Mouse (Mus musculus): ENCODE results near the gene Cd47.

- TF ChIP-seq POLR2A (IDR thresholded peaks at IDR 0.05; ENCODE audit: low read depth, low read length) (no peak), CTCF (IDR thresholded peaks at IDR 0.05; ENCODE audit: borderline replicate concordance, insufficient read depth, low read length) (no peak)
Observed at GRCm38 (mm10) chr16:49848651-49849050, 48.3 kb downstream of the Cd47 start.
